Mouse (Mus musculus) liver, embryonic 11.5 days (tissue): ENCODE measurements around the gene Rab5b. TPM values are rescaled to one million over a fixed set of nuclear protein-coding genes. Genes with fewer than 3 reads are reported as not detected.
"Not testable (repeated sequence)": the region's sequence is repeated elsewhere in the genome, so short reads cannot be mapped to it uniquely, and the experiment has no call there.

Source experiments
- ATAC-seq: fragments of 200-750 bp; cut with Nextera tagmentation; replicated peaks from 2 replicates; pipeline ENCODE4 v1.8.0; 2017; ENCODE audit warnings: moderate number of reproducible peaks, mild to moderate bottlenecking, moderate TSS enrichment, moderate library complexity; ENCODE audit not compliant: low FRiP score
- DNase-seq: peaks from one replicate; pipeline ENCODE4 v3.0.0-alpha.2; 2017; ENCODE audit warnings: low spot score
- H3K27ac ChIP-seq: fragments of 300-500 bp; sonication (generic); 2 replicates; pipeline ENCODE4 v1.5.1; 2014; ENCODE audit warnings: mild to moderate bottlenecking, low read depth, low read length, control low read depth
- H3K27me3 ChIP-seq: fragments of 300-500 bp; sonication (generic); replicated peaks from 2 replicates; pipeline ENCODE4 v1.6.1; 2014; ENCODE audit warnings: low read length, mixed read lengths; ENCODE audit not compliant: control insufficient read depth, insufficient read depth
- H3K36me3 ChIP-seq: fragments of 300-500 bp; sonication (generic); 2 replicates; pipeline ENCODE4 v1.6.1; 2014; ENCODE audit warnings: mild to moderate bottlenecking, low read length, moderate library complexity, mixed read lengths; ENCODE audit not compliant: control insufficient read depth, insufficient read depth
- H3K4me1 ChIP-seq: fragments of 300-500 bp; sonication (generic); replicated peaks from 2 replicates; pipeline ENCODE4 v1.6.1; 2014; ENCODE audit warnings: low read length, mixed read lengths; ENCODE audit not compliant: control insufficient read depth, insufficient read depth
- H3K4me2 ChIP-seq: fragments of 300-500 bp; sonication (generic); 2 replicates; pipeline ENCODE4 v1.6.1; 2014; ENCODE audit warnings: mild to moderate bottlenecking, control low read depth, moderate library complexity
- H3K4me3 ChIP-seq: fragments of 300-500 bp; sonication (generic); 2 replicates; pipeline ENCODE4 v1.5.1; 2014; ENCODE audit warnings: low read depth, low read length, control low read depth
- H3K9ac ChIP-seq: fragments of 300-500 bp; sonication (generic); 2 replicates; pipeline ENCODE4 v1.6.1; 2014; ENCODE audit warnings: low read depth, low read length, control low read depth
- H3K9me3 ChIP-seq: fragments of 300-500 bp; sonication (generic); 2 replicates; pipeline ENCODE4 v1.6.1; 2016; ENCODE audit warnings: low read length, inconsistent platforms, mixed read lengths; ENCODE audit not compliant: control insufficient read depth
- WGBS: fragments of 180-500 bp; shearing (Covaris S2); extraction: QIAGEN DNeasy Blood & Tissue Kit; methylation state at CpG from one replicate; pipeline ENCODE4 v1.1.7; 2014; 5-methylcytosine and 5-hydroxymethylcytosine counted together
- polyA plus RNA-seq: library from polyadenylated mRNA; unstranded; fragments of >200 nt; fragmentation: Nextera tagmentation; extraction: Ambion mirVana; gene quantifications from 2 replicates; pipeline ENCODE4 v1.2.1, GENCODE M21; 2014

Rab5b gene
- polyA plus RNA-seq, 1 experiment from 2014 or later: 47.1 TPM

DNA sequence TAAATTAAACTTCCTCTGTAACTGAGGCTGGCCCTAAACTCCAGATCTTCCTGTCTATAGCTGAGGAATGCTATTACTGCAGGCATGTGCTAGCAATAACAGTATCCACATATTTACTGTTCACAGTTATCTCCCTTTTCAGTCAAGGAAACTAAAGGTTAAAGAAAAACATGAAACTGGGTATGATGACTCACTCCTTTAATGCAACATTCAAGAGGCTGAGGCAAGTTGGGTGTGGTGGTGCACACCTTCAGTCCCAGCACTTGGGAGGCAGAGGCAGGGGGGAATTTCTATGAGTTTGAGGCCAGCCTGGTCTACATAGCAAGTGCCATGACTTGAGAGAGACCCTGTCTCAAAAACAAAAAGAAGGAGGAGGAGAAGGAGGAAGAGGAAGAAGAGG, 35.9 kb upstream of the Rab5b start:
- Histone ChIP-seq H3K27me3 (no peaks in the 10 kb centered on the region), H3K4me3 (no peak overlapping the region), H3K4me2 (no peak overlapping the region), H3K4me1 (no peaks in the 10 kb centered on the region), H3K9ac (no peak overlapping the region), H3K36me3 (no peaks in the 10 kb centered on the region), H3K27ac (no peak overlapping the region), H3K9me3 (no peaks in the 10 kb centered on the region)
- DNase-seq (no peak), ATAC-seq (no peak)

DNA sequence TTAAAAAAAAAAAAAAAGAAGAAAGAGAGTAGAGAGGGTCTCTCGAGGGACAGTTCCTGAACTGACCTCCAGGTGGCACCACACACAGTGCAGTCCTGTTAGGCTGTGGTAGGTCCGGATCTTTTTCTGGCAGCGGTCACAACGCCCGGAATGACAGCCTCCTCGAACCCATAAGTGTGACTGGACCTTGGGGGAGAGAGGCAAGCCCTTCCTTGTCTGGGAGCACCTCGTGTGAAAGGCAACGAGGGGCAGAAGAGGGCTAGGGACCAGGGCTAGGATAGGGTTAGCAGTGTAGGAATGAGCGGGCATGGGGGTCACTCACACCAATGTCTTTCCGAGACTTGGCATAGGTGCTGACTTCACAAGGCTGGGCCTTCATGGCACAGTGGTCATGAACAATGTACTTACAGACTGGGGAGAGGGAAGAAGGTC, 35.0 kb upstream of the Rab5b start:
- Histone ChIP-seq H3K4me2 (peak overlapping the region; percentile 34; the same call in 1 of the 2 replicates), H3K9me3 (no peaks in the 10 kb centered on the region), H3K4me3 (no peak overlapping the region), H3K27me3 (no peaks in the 10 kb centered on the region), H3K27ac (no peak overlapping the region), H3K36me3 (no peaks in the 10 kb centered on the region), H3K4me1 (no peaks in the 10 kb centered on the region), H3K9ac (no peak overlapping the region)
- WGBS: 23% methylated on average over 10 of the region's 10 CpGs
- ATAC-seq: peak; percentile 56
- DNase-seq: peak; percentile 62

DNA sequence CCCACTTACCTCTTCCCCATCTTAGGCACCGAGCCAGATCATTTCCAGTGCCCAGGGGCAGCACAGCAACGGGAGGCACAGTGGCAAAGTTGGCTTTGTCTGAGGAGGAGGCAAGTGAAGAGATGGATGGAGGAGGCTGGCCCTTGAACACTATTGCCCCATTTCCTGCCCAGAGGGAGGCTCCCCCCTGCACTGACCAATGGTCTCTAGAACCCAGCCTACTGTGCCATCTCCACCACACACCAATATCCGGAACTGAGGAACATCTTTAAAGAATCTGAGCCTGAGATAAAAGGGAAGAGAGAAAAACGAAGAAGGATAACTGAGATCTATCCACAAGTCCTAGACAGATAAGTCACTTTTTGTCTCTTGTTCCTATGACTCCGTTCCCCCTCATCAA, 32.0 kb upstream of the Rab5b start:
- no peaks in the 10 kb centered on the region for H3K4me1 ChIP-seq
- no peak for ATAC-seq

DNA sequence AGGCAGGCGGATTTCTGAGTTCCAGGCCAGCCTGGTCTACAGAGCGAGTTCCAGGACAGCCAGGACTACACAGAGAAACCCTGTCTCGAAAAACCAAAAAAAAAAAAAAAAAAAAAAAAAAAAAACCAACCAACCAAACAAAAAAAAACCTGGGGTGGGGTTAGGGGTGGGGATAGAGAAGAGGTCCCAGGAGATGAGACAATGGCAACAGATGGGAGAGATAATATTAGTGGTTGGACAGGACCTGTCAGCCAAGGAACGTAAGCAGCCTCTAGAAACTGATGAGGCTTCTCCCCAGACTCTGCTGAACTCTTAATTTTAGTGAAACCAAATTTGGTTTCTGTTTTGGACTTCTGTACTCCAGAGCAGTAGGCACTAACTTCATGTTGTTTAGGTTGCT, 29.4 kb upstream of the Rab5b start:
- H3K9me3 ChIP-seq, DNase-seq, H3K27me3 ChIP-seq, H3K4me1 ChIP-seq, H3K9ac ChIP-seq, H3K27ac ChIP-seq, H3K4me2 ChIP-seq, H3K36me3 ChIP-seq, H3K4me3 ChIP-seq: not testable (repeated sequence)
- WGBS: 71% methylated on average over 3 of the region's 4 CpGs
- peak; percentile 44; the same call in 1 of the 2 replicates for ATAC-seq

More for the DNA sequence above, 32.0 kb upstream of the Rab5b start:
- no peaks in the 10 kb centered on the region for H3K9me3 ChIP-seq
- no peak overlapping the region for H3K27ac ChIP-seq
- no peak overlapping the region for H3K4me3 ChIP-seq
- DNase-seq: no peak
- no peak overlapping the region for H3K9ac ChIP-seq
- no peaks in the 10 kb centered on the region for H3K36me3 ChIP-seq
- no peaks in the 10 kb centered on the region for H3K27me3 ChIP-seq
- 76% methylated on average over 5 of the region's 5 CpGs for WGBS
- no peak overlapping the region for H3K4me2 ChIP-seq

DNA sequence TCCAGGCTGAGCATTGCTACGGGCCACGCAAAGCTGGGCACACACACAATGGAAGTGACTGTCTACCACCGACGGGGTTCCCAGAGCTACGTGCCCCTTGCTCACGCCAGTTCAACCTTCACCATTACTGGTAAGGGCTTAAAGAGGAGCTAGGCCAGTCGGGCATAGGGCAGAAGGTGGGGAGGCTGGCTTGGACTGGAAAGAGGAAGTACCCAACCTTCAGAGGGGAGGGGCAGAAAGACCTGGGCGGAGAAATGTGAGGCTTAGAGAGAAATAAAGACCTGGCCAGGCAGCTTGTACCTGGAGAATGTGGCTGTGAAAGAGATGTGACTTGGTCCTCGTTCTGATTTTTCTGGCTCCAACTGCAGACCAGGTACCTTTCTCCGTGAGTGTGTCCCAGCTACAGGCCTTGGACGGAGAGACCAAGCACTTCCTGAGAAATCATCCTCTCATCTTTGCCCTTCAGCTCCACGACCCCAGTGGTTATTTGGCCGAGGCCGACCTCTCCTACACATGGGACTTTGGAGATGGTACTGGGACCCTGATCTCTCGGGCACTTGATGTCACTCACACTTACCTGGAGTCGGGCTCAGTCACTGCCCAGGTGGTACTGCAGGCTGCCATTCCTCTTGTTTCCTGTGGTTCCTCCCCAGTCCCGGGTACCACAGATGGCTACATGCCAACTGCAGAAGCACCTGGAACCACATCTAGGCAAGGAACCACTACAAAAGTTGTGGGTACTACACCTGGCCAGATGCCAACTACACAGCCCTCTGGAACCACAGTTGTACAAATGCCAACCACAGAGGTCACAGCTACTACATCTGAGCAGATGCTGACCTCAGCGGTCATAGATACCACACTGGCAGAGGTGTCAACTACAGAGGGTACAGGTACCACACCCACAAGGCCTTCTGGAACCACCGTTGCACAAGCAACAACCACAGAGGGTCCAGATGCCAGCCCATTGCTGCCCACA, 19.8 kb upstream of the Rab5b start:
- Histone ChIP-seq H3K9ac (no peak overlapping the region), H3K36me3 (no peaks in the 10 kb centered on the region), H3K9me3 (no peaks in the 10 kb centered on the region), H3K27me3 (no peaks in the 10 kb centered on the region), H3K4me1 (no peaks in the 10 kb centered on the region), H3K27ac (no peak overlapping the region), H3K4me2 (no peak overlapping the region), H3K4me3 (no peak overlapping the region)
- ATAC-seq: peak; percentile 27; the same call in 1 of the 2 replicates
- DNase-seq: no peak
- 74% methylated on average over 19 of the region's 19 CpGs for WGBS

DNA sequence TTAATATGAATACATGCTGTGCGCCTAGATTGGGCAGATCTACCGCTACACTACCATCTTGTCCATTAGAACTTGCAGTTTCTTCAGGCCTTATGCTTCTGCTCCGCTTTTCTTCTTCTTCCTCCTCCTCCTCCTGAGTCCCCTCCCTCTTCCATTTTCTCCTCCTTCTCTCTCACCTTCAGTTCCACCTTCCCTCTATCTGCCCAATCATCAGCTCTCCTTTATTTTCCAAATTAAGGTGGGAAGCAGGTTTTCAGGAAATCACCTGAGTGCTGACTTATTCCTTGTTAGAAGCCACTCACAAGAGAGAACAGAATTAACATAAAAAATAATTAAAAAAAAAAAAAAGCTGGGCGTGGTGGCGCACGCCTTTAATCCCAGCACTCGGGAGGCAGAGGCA, 15.3 kb upstream of the Rab5b start:
- not testable (repeated sequence) for H3K36me3 ChIP-seq, H3K9ac ChIP-seq, H3K4me2 ChIP-seq, ATAC-seq, H3K27ac ChIP-seq, H3K27me3 ChIP-seq, DNase-seq, H3K9me3 ChIP-seq, H3K4me1 ChIP-seq, H3K4me3 ChIP-seq
- WGBS: 90% methylated on average over 7 of the region's 7 CpGs

DNA sequence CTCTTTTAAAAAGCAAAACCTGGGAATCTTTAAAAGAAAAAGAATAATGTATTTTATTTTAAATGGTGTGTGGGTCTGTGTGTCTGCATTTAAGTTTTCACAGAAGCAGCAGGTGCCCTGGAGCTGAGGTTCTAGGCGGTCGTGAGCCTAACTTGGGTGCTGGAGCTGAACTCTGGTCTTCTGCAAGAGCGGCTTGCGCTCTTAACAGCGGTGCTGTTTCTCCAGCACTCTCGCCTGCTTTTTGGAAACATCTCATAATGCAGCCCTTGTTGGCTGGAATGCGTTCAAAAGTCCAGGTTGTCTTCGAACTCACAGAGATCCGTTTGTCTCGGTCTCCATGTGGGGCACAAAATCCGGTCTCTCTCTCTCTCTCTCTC, 9.2 kb upstream of the Rab5b start:
- 14% methylated on average over 11 of the region's 11 CpGs for WGBS
- peak overlapping the region; percentile 82 for H3K4me3 ChIP-seq
- H3K4me1 ChIP-seq: peaks cover 16% of the 10 kb centered on the region
- H3K27me3 ChIP-seq: no peaks in the 10 kb centered on the region
- DNase-seq (peak; percentile 40), ATAC-seq (peak; percentile 25)
- peaks cover 12% of the 10 kb centered on the region for H3K36me3 ChIP-seq
- peak overlapping the region; percentile 95 for H3K9ac ChIP-seq
- H3K4me2 ChIP-seq: peak overlapping the region; percentile 79
- H3K9me3 ChIP-seq: no peaks in the 10 kb centered on the region
- H3K27ac ChIP-seq: peak overlapping the region; percentile 36; the same call in 1 of the 2 replicates

DNA sequence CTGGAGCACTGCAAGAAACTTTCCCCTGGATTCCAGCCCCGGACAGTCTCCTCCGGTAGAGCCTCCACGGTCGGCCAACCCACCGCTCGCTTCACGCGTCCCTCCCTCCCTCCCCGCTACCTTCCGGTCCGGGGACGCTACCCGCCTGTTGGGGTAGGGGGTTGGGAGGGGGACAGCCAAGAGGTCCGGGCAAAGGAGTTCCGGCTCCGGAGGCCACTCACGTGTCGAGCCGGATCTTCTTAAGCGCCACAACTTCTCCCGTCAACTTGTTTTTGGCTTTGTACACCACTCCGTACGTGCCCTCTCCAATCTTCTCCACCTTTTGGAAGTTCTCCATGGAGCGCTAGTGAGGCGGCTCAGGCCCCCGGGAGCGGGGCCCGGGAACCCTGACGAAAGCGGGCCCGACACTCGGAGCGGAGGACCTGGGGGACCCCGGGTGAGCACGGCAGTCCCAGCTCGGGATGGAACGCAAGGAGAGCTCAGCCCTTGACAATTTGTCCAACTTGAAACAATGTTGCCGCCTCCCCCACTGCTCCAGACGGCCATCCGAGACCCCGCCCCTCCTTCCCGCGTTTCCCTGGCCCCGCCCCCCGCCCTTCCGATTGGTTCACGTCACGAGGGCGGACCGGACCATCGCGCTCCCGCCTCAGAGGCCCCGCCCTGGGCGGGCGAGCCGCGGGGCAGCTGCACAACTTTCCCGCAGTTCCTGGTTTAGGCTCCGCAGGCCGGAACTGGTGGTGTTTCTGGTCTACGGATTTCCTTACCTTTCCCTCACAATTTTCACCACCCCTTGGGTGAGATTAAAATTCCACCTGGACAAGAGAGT, 8.6 kb upstream of the Rab5b start, which contains the start of gene Cdk2:
Cdk2 (minus strand) TSS at position 541 of the 826 bp plus-strand sequence.
- Histone ChIP-seq H3K27ac (peak within 1 kb of the TSS; percentile 95), H3K9ac (peak within 1 kb of the TSS; percentile 95), H3K4me2 (peak within 1 kb of the TSS; percentile 79), H3K27me3 (no peaks in the 10 kb centered on the region), H3K4me3 (peak within 1 kb of the TSS; percentile 82), H3K4me1 (peaks cover 17% of the 10 kb centered on the region), H3K36me3 (peaks cover 17% of the 10 kb centered on the region), H3K9me3 (no peaks in the 10 kb centered on the region)
- DNase-seq: peak; percentile 92
- under 1% methylated on average over 62 of the region's 62 CpGs for WGBS
- peak; percentile 90 for ATAC-seq
